Mouse (Mus musculus) B cell, adult 62 days (primary cell): ENCODE data around the gene Clca3a1. TPM values are rescaled to one million over a fixed set of nuclear protein-coding genes. Genes with fewer than 3 reads are reported as not detected.

Source experiments
- total RNA-seq: library from RNA; stranded (reverse); gene quantifications from 4 replicates; pipeline ENCODE4 v1.2.4, GENCODE M21; 2023

Clca3a1 gene
- not detected in 4 replicates for total RNA-seq

GRCm38 (mm10) chr3:144760592-144761309, at the start of gene Clca3a1:
Clca3a1 (minus strand) TSS chr3:144760977.

GRCm38 (mm10) chr3:144719901-144720747, 40.7 kb downstream of the Clca3a1 start, which contains the start of gene Sh3glb1:
Sh3glb1 (minus strand) TSS chr3:144720335.

Other genes starting within 250 kb of the Clca3a1 start
- 13.2 to 16.1 TPM (median 14.2 TPM) in 4 replicates for gene Hs2st1, start 190.8 kb downstream of the Clca3a1 start, total RNA-seq
- gene Selenof, start 190.7 kb downstream of the Clca3a1 start, total RNA-seq, result 121 to 125 TPM (median 122 TPM) in 4 replicates
- 132 to 139 TPM (median 136 TPM) in 4 replicates for gene Sh3glb1, start 40.6 kb downstream of the Clca3a1 start, total RNA-seq
- not detected in 4 replicates for gene Clca3a2, start 58.5 kb upstream of the Clca3a1 start, total RNA-seq
- not detected in 4 replicates for gene Clca3b, start 88.4 kb upstream of the Clca3a1 start, total RNA-seq
- gene Clca4b, start 171.6 kb upstream of the Clca3a1 start, total RNA-seq, result not detected in 4 replicates
- gene Clca4a, start 214.1 kb upstream of the Clca3a1 start, total RNA-seq, result not detected in 4 replicates